Mouse (Mus musculus) adrenal gland, adult (tissue): ENCODE measurements around the gene Rab38.
A peak's percentile ranks its signal among the peaks of the same experiment; 100 is the strongest.

ENCODE experiments used
- DNase-seq, 2 experiments: peaks; one replicate each; pipeline ENCODE4 v3.0.0; 2022 to 2023; ENCODE audit warnings: low spot score in 1 of 2; ENCODE audit not compliant: inconsistent age in 2 of 2

Gene Rab38

GRCm38 (mm10) chr7:88429786-88430691 is at the start of gene Rab38:
TSS of gene Rab38 (plus strand) at chr7:88430273.
- DNase-seq, result peak in 1 of 2 experiments; percentile 26

- DNase-seq, result no peak
These were observed 35.5 kb upstream of the Rab38 start for GRCm38 (mm10) chr7:88394568-88394967.

GRCm38 (mm10) chr7:88395745-88396144 is 34.3 kb upstream of the Rab38 start:
- DNase-seq, result no peak

GRCm38 (mm10) chr7:88405311-88405710 is 24.8 kb upstream of the Rab38 start:
- no peak for DNase-seq

- no peak for DNase-seq
These were observed 23.6 kb upstream of the Rab38 start for GRCm38 (mm10) chr7:88406466-88406865.

- DNase-seq, result no peak
These were observed 8.3 kb upstream of the Rab38 start for GRCm38 (mm10) chr7:88421821-88422220.

GRCm38 (mm10) chr7:88423889-88424288 is 6.2 kb upstream of the Rab38 start:
- DNase-seq, result no peak

GRCm38 (mm10) chr7:88425744-88426143 is 4.3 kb upstream of the Rab38 start:
- DNase-seq, result no peak

GRCm38 (mm10) chr7:88427484-88427883 is 2.6 kb upstream of the Rab38 start:
- DNase-seq, result no peak

GRCm38 (mm10) chr7:88430692-88431084 is 615 bp downstream of the Rab38 start:
- DNase-seq, result no peak

GRCm38 (mm10) chr7:88440301-88440700 is 10.2 kb downstream of the Rab38 start:
- no peak for DNase-seq

GRCm38 (mm10) chr7:88442649-88443048 is 12.6 kb downstream of the Rab38 start:
- DNase-seq, result no peak

GRCm38 (mm10) chr7:88443435-88443834 is 13.4 kb downstream of the Rab38 start:
- no peak for DNase-seq

GRCm38 (mm10) chr7:88445320-88445903 is 15.3 kb downstream of the Rab38 start:
- no peak for DNase-seq

- DNase-seq, result no peak
These were observed 23.2 kb downstream of the Rab38 start for GRCm38 (mm10) chr7:88453234-88453633.

- no peak for DNase-seq
These were observed 27.8 kb downstream of the Rab38 start for GRCm38 (mm10) chr7:88457827-88458226.

- no peak for DNase-seq
These were observed 37.7 kb downstream of the Rab38 start for GRCm38 (mm10) chr7:88467754-88468153.

GRCm38 (mm10) chr7:88482110-88482619 is 52.1 kb downstream of the Rab38 start:
- DNase-seq, result no peak

GRCm38 (mm10) chr7:88482628-88483027 is 52.6 kb downstream of the Rab38 start:
- DNase-seq, result no peak

GRCm38 (mm10) chr7:88491020-88491419 is 60.9 kb downstream of the Rab38 start:
- no peak for DNase-seq

GRCm38 (mm10) chr7:88502217-88502817 is 72.2 kb downstream of the Rab38 start:
- no peak for DNase-seq

GRCm38 (mm10) chr7:88509748-88510147 is 79.7 kb downstream of the Rab38 start:
- no peak for DNase-seq
